Mouse (Mus musculus) forelimb bud, embryonic 11.5 days (tissue): ENCODE results near the gene Foxo1.
A peak's percentile ranks its signal among the peaks of the same experiment; 100 is the strongest.

Experiments used
- DNase-seq: peaks from one replicate; pipeline ENCODE4 v3.0.0-alpha.2; 2012; ENCODE audit warnings: low read depth, low spot score

Foxo1 gene

GRCm38 (mm10) chr3:52268487-52268736 lies 276 bp downstream of the Foxo1 start:
- DNase-seq, result no peak

- DNase-seq, result peak; percentile 48
These were observed 789 bp downstream of the Foxo1 start for GRCm38 (mm10) chr3:52268737-52269513.

GRCm38 (mm10) chr3:52269514-52270351 lies 1.6 kb downstream of the Foxo1 start:
- peak; percentile 53 for DNase-seq

GRCm38 (mm10) chr3:52270511-52270910 lies 2.4 kb downstream of the Foxo1 start:
- no peak for DNase-seq

GRCm38 (mm10) chr3:52271376-52271775 lies 3.2 kb downstream of the Foxo1 start:
- DNase-seq, result no peak

- no peak for DNase-seq
These were observed 4.3 kb downstream of the Foxo1 start for GRCm38 (mm10) chr3:52272376-52272865.

- DNase-seq, result no peak
These were observed 6.3 kb downstream of the Foxo1 start for GRCm38 (mm10) chr3:52274475-52274874.

- no peak for DNase-seq
These were observed 7.0 kb downstream of the Foxo1 start for GRCm38 (mm10) chr3:52275037-52275555.

- DNase-seq, result no peak
These were observed 12.5 kb downstream of the Foxo1 start for GRCm38 (mm10) chr3:52280681-52281080.

GRCm38 (mm10) chr3:52281882-52282281 lies 13.7 kb downstream of the Foxo1 start:
- DNase-seq, result no peak

GRCm38 (mm10) chr3:52282369-52282768 lies 14.2 kb downstream of the Foxo1 start:
- DNase-seq, result no peak

- DNase-seq, result no peak
These were observed 15.4 kb downstream of the Foxo1 start for GRCm38 (mm10) chr3:52283521-52283920.

GRCm38 (mm10) chr3:52290811-52291210 lies 22.7 kb downstream of the Foxo1 start:
- DNase-seq, result no peak

- DNase-seq, result no peak
These were observed 24.4 kb downstream of the Foxo1 start for GRCm38 (mm10) chr3:52292498-52292897.

- DNase-seq, result no peak
These were observed 25.8 kb downstream of the Foxo1 start for GRCm38 (mm10) chr3:52293946-52294345.

- DNase-seq, result no peak
These were observed 27.6 kb downstream of the Foxo1 start for GRCm38 (mm10) chr3:52295688-52296087.

- no peak for DNase-seq
These were observed 28.2 kb downstream of the Foxo1 start for GRCm38 (mm10) chr3:52296224-52296760.

- no peak for DNase-seq
These were observed 29.3 kb downstream of the Foxo1 start for GRCm38 (mm10) chr3:52297291-52298018.

GRCm38 (mm10) chr3:52298683-52299082 lies 30.5 kb downstream of the Foxo1 start:
- DNase-seq, result no peak

GRCm38 (mm10) chr3:52299376-52299775 lies 31.2 kb downstream of the Foxo1 start:
- DNase-seq, result no peak

- peak; percentile 31 for DNase-seq
These were observed 32.4 kb downstream of the Foxo1 start for GRCm38 (mm10) chr3:52300517-52300916.

- no peak for DNase-seq
These were observed 35.2 kb downstream of the Foxo1 start for GRCm38 (mm10) chr3:52303301-52303700.
